Mouse (Mus musculus): ENCODE results near the gene Ltbp1. TPM values are rescaled to one million over a fixed set of nuclear protein-coding genes. Genes with fewer than 3 reads are reported as not detected.
"Not testable (repeated sequence)": the region's sequence is repeated elsewhere in the genome, so short reads cannot be mapped to it uniquely, and the experiment has no call there.

Ltbp1 gene
- polyA plus RNA-seq, 1 experiment from 2014 or later, result 29.8 TPM

GRCm38 (mm10) chr17:75119422-75119821 is 114.1 kb downstream of the Ltbp1 start:
- H3K27me3 ChIP-seq (replicated peaks; ENCODE audit: control insufficient read depth, insufficient read depth, low read length), result no peaks in the 10 kb centered on the region
- no peaks in the 10 kb centered on the region for H3K4me1 ChIP-seq (replicated peaks; ENCODE audit: control insufficient read depth, insufficient read depth, low read length)
- H3K9me3 ChIP-seq (ENCODE audit: control insufficient read depth, low read length), result no peaks in the 10 kb centered on the region
- DNase-seq (ENCODE audit: low spot score) (no peak), ATAC-seq (replicated peaks; ENCODE audit: low FRiP score, low TSS enrichment, low read depth) (no peak)
- H3K4me3 ChIP-seq (ENCODE audit: low read depth, low read length), result no peak overlapping the region
- WGBS, result 66% methylated on average over 3 of the region's 3 CpGs
- H3K27ac ChIP-seq (ENCODE audit: low read depth), result no peak overlapping the region
- H3K4me2 ChIP-seq (ENCODE audit: low read length), result no peak overlapping the region
- no peak overlapping the region for H3K9ac ChIP-seq (ENCODE audit: low read length)
- no peaks in the 10 kb centered on the region for H3K36me3 ChIP-seq (ENCODE audit: control insufficient read depth, insufficient read depth, low read length)

- H3K4me1 ChIP-seq (replicated peaks; ENCODE audit: control insufficient read depth, insufficient read depth, low read length), result no peaks in the 10 kb centered on the region
- no peak for DNase-seq (ENCODE audit: low spot score)
- ATAC-seq (replicated peaks; ENCODE audit: low FRiP score, low TSS enrichment, low read depth), result no peak
- no peak overlapping the region for H3K9ac ChIP-seq (ENCODE audit: low read length)
- H3K36me3 ChIP-seq (ENCODE audit: control insufficient read depth, insufficient read depth, low read length), result no peaks in the 10 kb centered on the region
- WGBS, result 71% methylated on average over 6 of the region's 6 CpGs
- H3K9me3 ChIP-seq (ENCODE audit: control insufficient read depth, low read length), result no peaks in the 10 kb centered on the region
- H3K27me3 ChIP-seq (replicated peaks; ENCODE audit: control insufficient read depth, insufficient read depth, low read length), result no peaks in the 10 kb centered on the region
- no peak overlapping the region for H3K27ac ChIP-seq (ENCODE audit: low read depth)
- no peak overlapping the region for H3K4me3 ChIP-seq (ENCODE audit: low read depth, low read length)
- H3K4me2 ChIP-seq (ENCODE audit: low read length), result no peak overlapping the region
These were observed 114.7 kb downstream of the Ltbp1 start for GRCm38 (mm10) chr17:75120071-75120470.

- Histone ChIP-seq H3K4me3 (ENCODE audit: low read depth, low read length) (no peak overlapping the region), H3K4me1 (replicated peaks; ENCODE audit: control insufficient read depth, insufficient read depth, low read length) (no peaks in the 10 kb centered on the region), H3K9ac (ENCODE audit: low read length) (no peak overlapping the region), H3K9me3 (ENCODE audit: control insufficient read depth, low read length) (no peaks in the 10 kb centered on the region), H3K27me3 (replicated peaks; ENCODE audit: control insufficient read depth, insufficient read depth, low read length) (no peaks in the 10 kb centered on the region), H3K4me2 (ENCODE audit: low read length) (no peak overlapping the region), H3K27ac (ENCODE audit: low read depth) (no peak overlapping the region), H3K36me3 (ENCODE audit: control insufficient read depth, insufficient read depth, low read length) (no peaks in the 10 kb centered on the region)
- WGBS, result 73% methylated on average over 8 of the region's 8 CpGs
- DNase-seq (ENCODE audit: low spot score), result no peak
- 0 out of 2 replicates have a peak, but pooled peaks have one; percentile 53 for ATAC-seq (replicated peaks; ENCODE audit: low FRiP score, low TSS enrichment, low read depth)
These were observed 117.4 kb downstream of the Ltbp1 start for GRCm38 (mm10) chr17:75122584-75123282.

GRCm38 (mm10) chr17:75128337-75128935 is 123.1 kb downstream of the Ltbp1 start:
- DNase-seq (ENCODE audit: low spot score) (no peak), ATAC-seq (replicated peaks; ENCODE audit: low FRiP score, low TSS enrichment, low read depth) (no peak)
- no peak overlapping the region for H3K4me2 ChIP-seq (ENCODE audit: low read length)
- no peaks in the 10 kb centered on the region for H3K4me1 ChIP-seq (replicated peaks; ENCODE audit: control insufficient read depth, insufficient read depth, low read length)
- H3K36me3 ChIP-seq (ENCODE audit: control insufficient read depth, insufficient read depth, low read length), result no peaks in the 10 kb centered on the region
- no peak overlapping the region for H3K9ac ChIP-seq (ENCODE audit: low read length)
- 53% methylated on average over 8 of the region's 8 CpGs for WGBS
- H3K27ac ChIP-seq (ENCODE audit: low read depth), result no peak overlapping the region
- H3K27me3 ChIP-seq (replicated peaks; ENCODE audit: control insufficient read depth, insufficient read depth, low read length), result no peaks in the 10 kb centered on the region
- no peaks in the 10 kb centered on the region for H3K9me3 ChIP-seq (ENCODE audit: control insufficient read depth, low read length)
- no peak overlapping the region for H3K4me3 ChIP-seq (ENCODE audit: low read depth, low read length)

- Histone ChIP-seq H3K4me3 (ENCODE audit: low read depth, low read length) (no peak overlapping the region), H3K4me1 (replicated peaks; ENCODE audit: control insufficient read depth, insufficient read depth, low read length) (no peaks in the 10 kb centered on the region), H3K36me3 (ENCODE audit: control insufficient read depth, insufficient read depth, low read length) (no peaks in the 10 kb centered on the region), H3K27ac (ENCODE audit: low read depth) (no peak overlapping the region), H3K9me3 (ENCODE audit: control insufficient read depth, low read length) (no peaks in the 10 kb centered on the region), H3K9ac (ENCODE audit: low read length) (no peak overlapping the region), H3K27me3 (replicated peaks; ENCODE audit: control insufficient read depth, insufficient read depth, low read length) (no peaks in the 10 kb centered on the region), H3K4me2 (ENCODE audit: low read length) (no peak overlapping the region)
- no peak for ATAC-seq (replicated peaks; ENCODE audit: low FRiP score, low TSS enrichment, low read depth)
- DNase-seq (ENCODE audit: low spot score), result no peak
- WGBS, result 89% methylated on average over 4 of the region's 4 CpGs
These were observed 128.6 kb downstream of the Ltbp1 start for GRCm38 (mm10) chr17:75133983-75134382.

- no peaks in the 10 kb centered on the region for H3K27me3 ChIP-seq (replicated peaks; ENCODE audit: control insufficient read depth, insufficient read depth, low read length)
- DNase-seq (ENCODE audit: low spot score), result no peak
- 90% methylated on average over 2 of the region's 2 CpGs for WGBS
- H3K4me3 ChIP-seq (ENCODE audit: low read depth, low read length), result no peak overlapping the region
- no peak for ATAC-seq (replicated peaks; ENCODE audit: low FRiP score, low TSS enrichment, low read depth)
- H3K9me3 ChIP-seq (ENCODE audit: control insufficient read depth, low read length), result no peaks in the 10 kb centered on the region
- H3K9ac ChIP-seq (ENCODE audit: low read length), result no peak overlapping the region
- no peak overlapping the region for H3K4me2 ChIP-seq (ENCODE audit: low read length)
- peaks cover 7% of the 10 kb centered on the region for H3K4me1 ChIP-seq (replicated peaks; ENCODE audit: control insufficient read depth, insufficient read depth, low read length)
- no peaks in the 10 kb centered on the region for H3K36me3 ChIP-seq (ENCODE audit: control insufficient read depth, insufficient read depth, low read length)
- H3K27ac ChIP-seq (ENCODE audit: low read depth), result no peak overlapping the region
These were observed 134.4 kb downstream of the Ltbp1 start for GRCm38 (mm10) chr17:75139731-75140130.

- H3K4me3 ChIP-seq (ENCODE audit: low read depth, low read length); H3K9me3 ChIP-seq (ENCODE audit: control insufficient read depth, low read length); H3K4me2 ChIP-seq (ENCODE audit: low read length); H3K27me3 ChIP-seq (replicated peaks; ENCODE audit: control insufficient read depth, insufficient read depth, low read length); H3K36me3 ChIP-seq (ENCODE audit: control insufficient read depth, insufficient read depth, low read length); H3K4me1 ChIP-seq (replicated peaks; ENCODE audit: control insufficient read depth, insufficient read depth, low read length); DNase-seq (ENCODE audit: low spot score); ATAC-seq (replicated peaks; ENCODE audit: low FRiP score, low TSS enrichment, low read depth); H3K9ac ChIP-seq (ENCODE audit: low read length); H3K27ac ChIP-seq (ENCODE audit: low read depth): not testable (repeated sequence)
- WGBS, result 74% methylated on average over 7 of the region's 7 CpGs
These were observed 137.5 kb downstream of the Ltbp1 start for GRCm38 (mm10) chr17:75142845-75143244.

- H3K36me3 ChIP-seq (ENCODE audit: control insufficient read depth, insufficient read depth, low read length), result no peaks in the 10 kb centered on the region
- H3K27me3 ChIP-seq (replicated peaks; ENCODE audit: control insufficient read depth, insufficient read depth, low read length), result no peaks in the 10 kb centered on the region
- no peak for ATAC-seq (replicated peaks; ENCODE audit: low FRiP score, low TSS enrichment, low read depth)
- 42% methylated on average over 6 of the region's 6 CpGs for WGBS
- H3K4me3 ChIP-seq (ENCODE audit: low read depth, low read length), result no peak overlapping the region
- DNase-seq (ENCODE audit: low spot score), result no peak
- H3K9me3 ChIP-seq (ENCODE audit: control insufficient read depth, low read length), result no peaks in the 10 kb centered on the region
- H3K4me2 ChIP-seq (ENCODE audit: low read length), result no peak overlapping the region
- H3K27ac ChIP-seq (ENCODE audit: low read depth), result no peak overlapping the region
- no peak overlapping the region for H3K9ac ChIP-seq (ENCODE audit: low read length)
- peaks cover 7% of the 10 kb centered on the region for H3K4me1 ChIP-seq (replicated peaks; ENCODE audit: control insufficient read depth, insufficient read depth, low read length)
These were observed 138.6 kb downstream of the Ltbp1 start for GRCm38 (mm10) chr17:75143927-75144326.

- no peaks in the 10 kb centered on the region for H3K36me3 ChIP-seq (ENCODE audit: control insufficient read depth, insufficient read depth, low read length)
- H3K9me3 ChIP-seq (ENCODE audit: control insufficient read depth, low read length), result no peaks in the 10 kb centered on the region
- H3K4me3 ChIP-seq (ENCODE audit: low read depth, low read length), result no peak overlapping the region
- no peak overlapping the region for H3K27ac ChIP-seq (ENCODE audit: low read depth)
- 84% methylated on average over 4 of the region's 4 CpGs for WGBS
- peaks cover 7% of the 10 kb centered on the region for H3K4me1 ChIP-seq (replicated peaks; ENCODE audit: control insufficient read depth, insufficient read depth, low read length)
- ATAC-seq (replicated peaks; ENCODE audit: low FRiP score, low TSS enrichment, low read depth) (no peak), DNase-seq (ENCODE audit: low spot score) (peak; percentile 12)
- no peak overlapping the region for H3K4me2 ChIP-seq (ENCODE audit: low read length)
- H3K9ac ChIP-seq (ENCODE audit: low read length), result no peak overlapping the region
- no peaks in the 10 kb centered on the region for H3K27me3 ChIP-seq (replicated peaks; ENCODE audit: control insufficient read depth, insufficient read depth, low read length)
These were observed 141.8 kb downstream of the Ltbp1 start for GRCm38 (mm10) chr17:75147218-75147617.

Data from intestine, embryonic 14.5 days (tissue).